Mouse (Mus musculus) CH12.LX (cell line): ENCODE measurements around the gene Slc4a8. TPM values are rescaled to one million over a fixed set of nuclear protein-coding genes. Genes with fewer than 3 reads are reported as not detected.
A peak's percentile ranks its signal among the peaks of the same experiment; 100 is the strongest.

Source experiments
- DNase-seq: peaks from one replicate; pipeline ENCODE4 v3.0.0-alpha.2; 2013; ENCODE audit errors: extremely low read depth
- H3K27ac ChIP-seq: 2 replicates; pipeline ENCODE4 v1.5.1; 2012; ENCODE audit warnings: low read depth, mild to moderate bottlenecking, control low read depth, moderate library complexity; ENCODE audit not compliant: insufficient read depth
- H3K27me3 ChIP-seq: replicated peaks from 2 replicates; pipeline ENCODE3; 2012; ENCODE audit warnings: inconsistent platforms
- H3K36me3 ChIP-seq, 2 experiments: replicated peaks in 1 of 2; 2 replicates each; pipeline versions ENCODE3 to v1.6.1; 2012; ENCODE audit warnings: inconsistent platforms in 1 of 2, low read length in 1 of 2, mild to moderate bottlenecking in 1 of 2, mixed read lengths in 1 of 2, moderate library complexity in 1 of 2; ENCODE audit not compliant: control insufficient read depth in 1 of 2, insufficient read depth in 1 of 2
- H3K4me1 ChIP-seq, 2 experiments: 2 replicates each; pipeline ENCODE4 v1.6.1; 2012; ENCODE audit warnings: inconsistent platforms in 1 of 2, moderate library complexity in 1 of 2; ENCODE audit not compliant: insufficient read depth in 2 of 2, control insufficient read depth in 1 of 2
- H3K4me2 ChIP-seq: 2 replicates; pipeline ENCODE4 v1.6.1; 2012; ENCODE audit warnings: low read depth, mild to moderate bottlenecking, control low read depth; ENCODE audit not compliant: poor library complexity, insufficient read depth, severe bottlenecking
- H3K4me3 ChIP-seq, 3 experiments: fragments of 150-350 bp in 1 of 3; sonication (generic) in 1 of 3; replicated peaks in 1 of 3; 2 replicates each; pipeline versions ENCODE3 to v1.5.1; 2011 to 2012; ENCODE audit warnings: low read depth in 2 of 3, low read length in 2 of 3, mild to moderate bottlenecking in 2 of 3, moderate library complexity in 2 of 3, control low read depth in 1 of 3, improper control_type of control experiment in 1 of 3, inconsistent platforms in 1 of 3, mixed read lengths in 1 of 3; ENCODE audit not compliant: poor library complexity in 1 of 3
- H3K79me2 ChIP-seq: replicated peaks from 2 replicates; pipeline ENCODE4 v1.6.1; 2012; ENCODE audit warnings: mild to moderate bottlenecking, moderate library complexity; ENCODE audit not compliant: control insufficient read depth, poor library complexity, insufficient read depth, severe bottlenecking; ENCODE audit errors: extremely low read depth
- H3K9ac ChIP-seq: 2 replicates; pipeline ENCODE4 v1.6.1; 2012; ENCODE audit warnings: low read depth, mild to moderate bottlenecking, control low read depth, moderate library complexity; ENCODE audit not compliant: insufficient read depth
- H3K9me3 ChIP-seq: replicated peaks from 2 replicates; pipeline ENCODE3; 2012; ENCODE audit warnings: low read length, inconsistent platforms, mixed read lengths
- BHLHE40 ChIP-seq: IDR thresholded peaks from 2 replicates; pipeline ENCODE4 v1.6.1; 2011; ENCODE audit warnings: mild to moderate bottlenecking, low read depth, low read length, improper control_type of control experiment
- CHD1 ChIP-seq: IDR thresholded peaks from 2 replicates; pipeline ENCODE4 v1.6.1; 2012; ENCODE audit warnings: low read depth, low read length, improper control_type of control experiment, inconsistent platforms
- E2F4 ChIP-seq: IDR thresholded peaks from 2 replicates; pipeline ENCODE4 v1.6.1; 2011; ENCODE audit warnings: low read depth, low read length, improper control_type of control experiment; ENCODE audit not compliant: insufficient replicate concordance
- EP300 ChIP-seq: IDR thresholded peaks from 2 replicates; pipeline ENCODE4 v1.6.1; 2011; ENCODE audit warnings: low read length, improper control_type of control experiment
- GABPA ChIP-seq: IDR thresholded peaks from 2 replicates; pipeline ENCODE4 v1.6.1; 2012; ENCODE audit warnings: low read depth, low read length, improper control_type of control experiment, inconsistent platforms; ENCODE audit not compliant: insufficient replicate concordance
- HCFC1 ChIP-seq: IDR thresholded peaks from 2 replicates; pipeline ENCODE4 v1.6.1; 2012; ENCODE audit warnings: low read depth, mild to moderate bottlenecking, inconsistent platforms, low read length, improper control_type of control experiment
- MAFK ChIP-seq: IDR thresholded peaks from 2 replicates; pipeline ENCODE4 v1.6.1; 2011; ENCODE audit warnings: low read length, improper control_type of control experiment; ENCODE audit not compliant: insufficient replicate concordance
- MAZ ChIP-seq: IDR thresholded peaks from 2 replicates; pipeline ENCODE4 v1.6.1; 2012; ENCODE audit warnings: low read depth, mild to moderate bottlenecking, inconsistent platforms, low read length, improper control_type of control experiment, moderate library complexity
- NELFE ChIP-seq: IDR thresholded peaks from 2 replicates; pipeline ENCODE4 v1.6.1; 2011; ENCODE audit warnings: low read depth, low read length, improper control_type of control experiment
- SIN3A ChIP-seq: IDR thresholded peaks from 2 replicates; pipeline ENCODE4 v1.6.1; 2012; ENCODE audit warnings: low read length, improper control_type of control experiment, inconsistent platforms
- USF1 ChIP-seq: IDR thresholded peaks from 2 replicates; pipeline ENCODE4 v1.6.1; 2014; ENCODE audit warnings: low read depth, mild to moderate bottlenecking, inconsistent platforms, low read length, improper control_type of control experiment
- USF2 ChIP-seq: conservative IDR thresholded peaks from 2 replicates; pipeline ENCODE4 v1.6.1; 2011; ENCODE audit warnings: low read depth, low read length, improper control_type of control experiment
- ZNF384 ChIP-seq: IDR thresholded peaks from 2 replicates; pipeline ENCODE4 v1.6.1; 2012; ENCODE audit warnings: low read depth, low read length, improper control_type of control experiment, inconsistent platforms
- dilution Hi-C: fragments of 300-500 bp; cut with MboI; formaldehyde crosslinking; loops from 2 replicates; pipeline ENCODE4 v1.14.3; 2020; ENCODE audit warnings: low sequenced_read_pairs; ENCODE audit not compliant: extremely low pct_unique_long_range_greater_than_20kb, extremely low pct_ligation_motif_present
- in situ Hi-C: fragments of 300-500 bp; cut with MboI; formaldehyde crosslinking; loops from 3 replicates; pipeline ENCODE4 v1.14.3; 2019; ENCODE audit warnings: low sequenced_read_pairs, low pct_ligation_motif_present, low pct_unique_long_range_greater_than_20kb, mixed read lengths
- polyA plus RNA-seq: library from polyadenylated mRNA; unstranded; fragments of >175 nt; gene quantifications from 2 replicates; pipeline ENCODE4 v1.2.1, GENCODE M21; 2012; ENCODE audit warnings: low read depth; ENCODE audit not compliant: insufficient read length
- total RNA-seq, 2 experiments: library from RNA; depleted of rRNA; stranded (reverse); fragments of 300-350 nt in 1 of 2; fragments of >200 nt in 1 of 2; gene quantifications; 2 replicates each; pipeline ENCODE4 v1.2.3; 2012 to 2014

Slc4a8 gene
- total and polyA plus RNA-seq, 3 experiments = 4.7 to 9.6 (median 5.1) TPM

- dilution Hi-C loops = no loop called here
- H3K36me3 ChIP-seq = no peaks in the 10 kb centered on the region
Measured at GRCm38 (mm10) chr15:100755498-100755859, 6.1 kb upstream of the Slc4a8 start.

GRCm38 (mm10) chr15:100755881-100756624 is 5.5 kb upstream of the Slc4a8 start:
- TF ChIP-seq NELFE (no peak), SIN3A (no peak), MAZ (no peak), CHD1 (no peak), MAFK (no peak), USF1 (no peak)
- TF ChIP-seq, all 38 proteins: peak for 0
- DNase-seq = no peak
- Histone ChIP-seq H3K9me3 (peaks cover 2% of the 10 kb centered on the region), H3K36me3 (no peaks in the 10 kb centered on the region), H3K9ac (no peak overlapping the region), H3K4me3 (no peak overlapping the region), H3K27ac (0 out of 2 replicates have a peak overlapping the region, but pooled peaks have one; percentile 17), H3K4me1 (peaks cover 5 to 32% of the 10 kb centered on the region in 2 experiments), H3K79me2 (no peaks in the 10 kb centered on the region), H3K27me3 (no peaks in the 10 kb centered on the region), H3K4me2 (no peak overlapping the region)
- dilution Hi-C loops (no loop called here), in situ Hi-C loops (no loop called here)

More at GRCm38 (mm10) chr15:100755498-100755859, 6.1 kb upstream of the Slc4a8 start:
- Histone ChIP-seq H3K27ac (no peak overlapping the region), H3K79me2 (no peaks in the 10 kb centered on the region), H3K9me3 (peaks cover 2% of the 10 kb centered on the region), H3K4me3 (no peak overlapping the region), H3K4me2 (peak overlapping the region; percentile 73), H3K27me3 (no peaks in the 10 kb centered on the region), H3K9ac (no peak overlapping the region), H3K4me1 (peaks cover 3 to 26% of the 10 kb centered on the region in 2 experiments; a peak in 2 of 4 replicates)
- no peak for DNase-seq
- TF ChIP-seq CHD1 (no peak), GABPA (no peak), USF2 (no peak), BHLHE40 (no peak), HCFC1 (no peak), ZNF384 (no peak), E2F4 (no peak), NELFE (no peak), EP300 (no peak)
- in situ Hi-C loops = no loop called here
